Mouse (Mus musculus): Measurements from ENCODE around the gene Dhdh. TPM values are rescaled to one million over a fixed set of nuclear protein-coding genes. Genes with fewer than 3 reads are reported as not detected.

Gene Dhdh
- polyA plus RNA-seq, 1 experiment, result 2.4 TPM

DNA sequence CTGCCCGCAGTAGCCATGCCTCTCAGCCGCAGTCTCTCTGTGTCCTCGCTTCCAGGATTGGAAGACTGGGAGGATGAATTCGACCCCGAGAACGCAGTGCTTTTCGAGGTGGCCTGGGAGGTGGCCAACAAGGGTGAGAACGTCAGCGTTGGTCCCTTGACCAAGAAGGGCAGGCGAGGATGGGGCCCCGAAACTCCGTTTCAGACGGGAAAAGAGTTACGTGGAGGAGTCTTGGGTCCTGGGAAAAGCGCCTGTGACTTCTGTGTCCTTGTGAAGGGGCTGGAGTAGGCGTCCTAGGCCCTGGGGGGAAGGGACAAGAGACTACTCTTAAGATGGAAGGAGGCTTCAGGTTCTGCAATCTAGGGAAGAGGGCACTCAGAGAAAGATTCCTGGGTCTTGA, 53.6 kb downstream of the Dhdh start:
- H3K4me3 ChIP-seq (ENCODE audit: control insufficient read depth, insufficient read depth, low read length), result peak overlapping the region; percentile 53
- H3K36me3 ChIP-seq (ENCODE audit: control insufficient read depth, insufficient read depth, low read length), result no peaks in the 10 kb centered on the region
- no peaks in the 10 kb centered on the region for H3K27me3 ChIP-seq (ENCODE audit: control insufficient read depth, insufficient read depth, low read length)
- no peak overlapping the region for H3K27ac ChIP-seq (ENCODE audit: control insufficient read depth, insufficient read depth, low read length)
- WGBS, result 6% methylated on average over 16 of the region's 16 CpGs
- no peak for DNase-seq
- no peak for TF ChIP-seq CTCF (IDR thresholded peaks at IDR 0.05; ENCODE audit: borderline replicate concordance, control insufficient read depth, extremely low read depth, insufficient read depth, low read length, poor library complexity)
- TF ChIP-seq POLR2A (IDR thresholded peaks at IDR 0.05; ENCODE audit: control insufficient read depth, extremely low read depth, insufficient read depth, low read length, poor library complexity), result no peak
- H3K4me1 ChIP-seq (replicated peaks; ENCODE audit: control insufficient read depth, insufficient read depth, low read length), result peaks cover 22% of the 10 kb centered on the region

GRCm38 (mm10) chr7:45434203-45435015, 54.2 kb downstream of the Dhdh start, which contains the start of gene Gys1:
Gys1 (plus strand) TSS chr7:45434844.
- WGBS, result under 1% methylated on average over 45 of the region's 45 CpGs
- Histone ChIP-seq H3K27me3 (ENCODE audit: control insufficient read depth, insufficient read depth, low read length) (no peaks in the 10 kb centered on the region), H3K4me3 (ENCODE audit: control insufficient read depth, insufficient read depth, low read length) (peak within 1 kb of the TSS; percentile 74), H3K27ac (ENCODE audit: control insufficient read depth, insufficient read depth, low read length) (peak within 1 kb of the TSS; percentile 77; the same call in 1 of the 2 replicates), H3K4me1 (replicated peaks; ENCODE audit: control insufficient read depth, insufficient read depth, low read length) (peaks cover 22% of the 10 kb centered on the region), H3K36me3 (ENCODE audit: control insufficient read depth, insufficient read depth, low read length) (peaks cover under 1% of the 10 kb centered on the region; the same call in 1 of the 2 replicates)
- peak; percentile 100 for DNase-seq
- TF ChIP-seq CTCF (IDR thresholded peaks at IDR 0.05; ENCODE audit: borderline replicate concordance, control insufficient read depth, extremely low read depth, insufficient read depth, low read length, poor library complexity), result peak; percentile 97
- TF ChIP-seq POLR2A (IDR thresholded peaks at IDR 0.05; ENCODE audit: control insufficient read depth, extremely low read depth, insufficient read depth, low read length, poor library complexity), result peak; percentile 16

- peak overlapping the region; percentile 74 for H3K4me3 ChIP-seq (ENCODE audit: control insufficient read depth, insufficient read depth, low read length)
- TF ChIP-seq POLR2A (IDR thresholded peaks at IDR 0.05; ENCODE audit: control insufficient read depth, extremely low read depth, insufficient read depth, low read length, poor library complexity) (0 out of 2 replicates have a peak, but pooled peaks have one; percentile 10), CTCF (IDR thresholded peaks at IDR 0.05; ENCODE audit: borderline replicate concordance, control insufficient read depth, extremely low read depth, insufficient read depth, low read length, poor library complexity) (no peak)
- peaks cover 7% of the 10 kb centered on the region for H3K36me3 ChIP-seq (ENCODE audit: control insufficient read depth, insufficient read depth, low read length)
- no peak for DNase-seq
- H3K4me1 ChIP-seq (replicated peaks; ENCODE audit: control insufficient read depth, insufficient read depth, low read length), result peaks cover 22% of the 10 kb centered on the region
- no peaks in the 10 kb centered on the region for H3K27me3 ChIP-seq (ENCODE audit: control insufficient read depth, insufficient read depth, low read length)
- H3K27ac ChIP-seq (ENCODE audit: control insufficient read depth, insufficient read depth, low read length), result peak overlapping the region; percentile 38; the same call in 1 of the 2 replicates
- under 1% methylated on average over 7 of the region's 7 CpGs for WGBS
These were observed 54.8 kb downstream of the Dhdh start for GRCm38 (mm10) chr7:45433835-45434202.

DNA sequence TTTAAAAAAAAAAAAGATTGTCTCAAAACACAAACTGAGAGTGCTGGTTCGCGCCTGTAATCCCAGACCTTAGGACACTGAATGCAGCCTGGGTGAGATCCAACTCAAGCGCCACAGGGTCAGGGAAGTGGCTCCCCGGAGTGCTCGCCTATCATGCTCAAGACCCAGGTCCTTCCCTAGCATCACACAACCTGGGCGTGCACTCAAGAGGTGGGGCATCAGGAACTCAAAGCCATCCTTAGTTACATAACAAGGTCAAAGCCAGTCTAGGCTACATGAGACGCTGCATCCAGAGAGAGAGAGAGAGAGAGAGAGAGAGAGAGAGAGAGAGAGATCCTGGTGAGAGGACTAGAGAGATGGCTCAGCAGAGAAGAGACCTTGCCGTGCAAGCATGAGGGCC, 62.0 kb downstream of the Dhdh start:
- Histone ChIP-seq H3K4me1 (replicated peaks; ENCODE audit: control insufficient read depth, insufficient read depth, low read length) (no peaks in the 10 kb centered on the region), H3K4me3 (ENCODE audit: control insufficient read depth, insufficient read depth, low read length) (no peak overlapping the region), H3K27ac (ENCODE audit: control insufficient read depth, insufficient read depth, low read length) (no peak overlapping the region), H3K27me3 (ENCODE audit: control insufficient read depth, insufficient read depth, low read length) (no peaks in the 10 kb centered on the region), H3K36me3 (ENCODE audit: control insufficient read depth, insufficient read depth, low read length) (peaks cover 50% of the 10 kb centered on the region)
- DNase-seq, result no peak
- TF ChIP-seq CTCF (IDR thresholded peaks at IDR 0.05; ENCODE audit: borderline replicate concordance, control insufficient read depth, extremely low read depth, insufficient read depth, low read length, poor library complexity) (no peak), POLR2A (IDR thresholded peaks at IDR 0.05; ENCODE audit: control insufficient read depth, extremely low read depth, insufficient read depth, low read length, poor library complexity) (no peak)
- 94% methylated on average over 8 of the region's 8 CpGs for WGBS

DNA sequence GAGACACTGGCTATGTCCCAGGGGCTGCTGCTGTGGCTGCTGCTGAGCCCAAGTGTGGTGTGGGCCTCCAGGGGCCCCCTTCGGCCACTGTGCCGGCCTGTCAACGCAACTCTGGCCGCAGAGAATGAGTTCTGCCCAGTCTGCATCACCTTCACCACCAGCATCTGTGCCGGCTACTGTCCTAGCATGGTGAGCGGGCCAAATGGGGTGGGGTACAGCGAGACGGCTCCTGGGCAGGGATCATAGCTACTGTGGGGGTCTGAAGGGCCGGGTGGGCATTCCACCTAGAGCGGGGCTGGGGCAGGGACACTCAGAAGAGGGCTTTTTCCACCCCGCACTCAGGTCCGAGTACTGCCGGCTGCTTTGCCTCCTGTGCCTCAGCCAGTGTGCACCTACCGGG, 67.4 kb downstream of the Dhdh start:
- TF ChIP-seq CTCF (IDR thresholded peaks at IDR 0.05; ENCODE audit: borderline replicate concordance, control insufficient read depth, extremely low read depth, insufficient read depth, low read length, poor library complexity) (no peak), POLR2A (IDR thresholded peaks at IDR 0.05; ENCODE audit: control insufficient read depth, extremely low read depth, insufficient read depth, low read length, poor library complexity) (no peak)
- Histone ChIP-seq H3K4me3 (ENCODE audit: control insufficient read depth, insufficient read depth, low read length) (no peak overlapping the region), H3K27ac (ENCODE audit: control insufficient read depth, insufficient read depth, low read length) (no peak overlapping the region), H3K27me3 (ENCODE audit: control insufficient read depth, insufficient read depth, low read length) (peaks cover 5% of the 10 kb centered on the region; the same call in 1 of the 2 replicates), H3K4me1 (replicated peaks; ENCODE audit: control insufficient read depth, insufficient read depth, low read length) (no peaks in the 10 kb centered on the region), H3K36me3 (ENCODE audit: control insufficient read depth, insufficient read depth, low read length) (peaks cover 45% of the 10 kb centered on the region)
- over 99% methylated on average over 14 of the region's 14 CpGs for WGBS
- DNase-seq, result no peak

Other genes with a start within 250 kb of the Dhdh start
- 412 and 423 TPM in 2 replicates for gene Cd37, start 249.7 kb downstream of the Dhdh start, polyA plus RNA-seq (2012; rRNA removed)
- gene Slc6a16, start 247.7 kb downstream of the Dhdh start, polyA plus RNA-seq (2012; rRNA removed), result 0.30 and 0.37 TPM in 2 replicates
- 0.50 TPM in 1 of 2 replicates, not detected in the other for gene Slc6a21, start 211.3 kb downstream of the Dhdh start, polyA plus RNA-seq (2012; rRNA removed)
- gene Trpm4, start 155.0 kb downstream of the Dhdh start, polyA plus RNA-seq (2012; rRNA removed), result 12.1 and 12.9 TPM in 2 replicates
- 0.56 and 9.1 TPM in 2 replicates for gene Hrc, start 153.5 kb downstream of the Dhdh start, polyA plus RNA-seq (2012; rRNA removed)
- gene Ppfia3, start 121.8 kb downstream of the Dhdh start, polyA plus RNA-seq (2012; rRNA removed), result 0.65 and 0.89 TPM in 2 replicates
- gene Lin7b, start 118.2 kb downstream of the Dhdh start, polyA plus RNA-seq (2012; rRNA removed), result 0.65 and 1.0 TPM in 2 replicates
- gene Snrnp70, start 93.1 kb downstream of the Dhdh start, polyA plus RNA-seq (2012; rRNA removed), result 693 and 725 TPM in 2 replicates
- 0.68 and 1.1 TPM in 2 replicates for gene Kcna7, start 83.2 kb downstream of the Dhdh start, polyA plus RNA-seq (2012; rRNA removed)
- gene Ntf5, start 75.1 kb downstream of the Dhdh start, polyA plus RNA-seq (2012; rRNA removed), result 2.1 and 3.0 TPM in 2 replicates
- gene Lhb, start 68.0 kb downstream of the Dhdh start, polyA plus RNA-seq (2012; rRNA removed), result 0.80 and 0.96 TPM in 2 replicates
- gene Gys1, start 54.0 kb downstream of the Dhdh start, polyA plus RNA-seq (2012; rRNA removed), result 35.2 and 35.5 TPM in 2 replicates
- gene Ruvbl2, start 50.7 kb downstream of the Dhdh start, polyA plus RNA-seq (2012; rRNA removed), result 122 and 124 TPM in 2 replicates
- 2,491 and 2,656 TPM in 2 replicates for gene Ftl1, start 28.9 kb downstream of the Dhdh start, polyA plus RNA-seq (2012; rRNA removed)
- gene Bax, start 21.9 kb downstream of the Dhdh start, polyA plus RNA-seq (2012; rRNA removed), result 165 and 184 TPM in 2 replicates
- 2.5 and 3.0 TPM in 2 replicates for gene Tulp2, start 6.9 kb downstream of the Dhdh start, polyA plus RNA-seq (2012; rRNA removed)
- not detected in 2 replicates for gene Gm45808, start 2.0 kb downstream of the Dhdh start, polyA plus RNA-seq (2012; rRNA removed)
- gene Nucb1, start 21.6 kb upstream of the Dhdh start, polyA plus RNA-seq (2012; rRNA removed), result 204 and 216 TPM in 2 replicates
- gene Ppp1r15a, start 37.5 kb upstream of the Dhdh start, polyA plus RNA-seq (2012; rRNA removed), result 27.6 and 35.3 TPM in 2 replicates
- gene Plekha4, start 37.5 kb upstream of the Dhdh start, polyA plus RNA-seq (2012; rRNA removed), result 9.7 and 12.3 TPM in 2 replicates
- gene Hsd17b14, start 66.1 kb upstream of the Dhdh start, polyA plus RNA-seq (2012; rRNA removed), result 2.2 and 2.6 TPM in 2 replicates
- 140 and 173 TPM in 2 replicates for gene Bcat2, start 81.3 kb upstream of the Dhdh start, polyA plus RNA-seq (2012; rRNA removed)
- 18.9 and 19.2 TPM in 2 replicates for gene Fgf21, start 126.7 kb upstream of the Dhdh start, polyA plus RNA-seq (2012; rRNA removed)
- gene Fut1, start 128.5 kb upstream of the Dhdh start, polyA plus RNA-seq (2012; rRNA removed), result 4.7 and 5.9 TPM in 2 replicates
- gene Izumo1, start 133.0 kb upstream of the Dhdh start, polyA plus RNA-seq (2012; rRNA removed), result 0.45 and 0.75 TPM in 2 replicates
- gene Rasip1, start 138.7 kb upstream of the Dhdh start, polyA plus RNA-seq (2012; rRNA removed), result 6.3 and 8.6 TPM in 2 replicates
- 3.9 and 4.4 TPM in 2 replicates for gene Mamstr, start 151.2 kb upstream of the Dhdh start, polyA plus RNA-seq (2012; rRNA removed)
- gene Fut2, start 177.6 kb upstream of the Dhdh start, polyA plus RNA-seq (2012; rRNA removed), result 1.3 and 1.9 TPM in 2 replicates
- gene Ntn5, start 195.2 kb upstream of the Dhdh start, polyA plus RNA-seq (2012; rRNA removed), result 3.9 and 4.2 TPM in 2 replicates
- gene Sec1, start 205.6 kb upstream of the Dhdh start, polyA plus RNA-seq (2012; rRNA removed), result 1.6 and 1.9 TPM in 2 replicates
- gene Car11, start 211.0 kb upstream of the Dhdh start, polyA plus RNA-seq (2012; rRNA removed), result 2.2 and 2.7 TPM in 2 replicates
- gene Dbp, start 216.3 kb upstream of the Dhdh start, polyA plus RNA-seq (2012; rRNA removed), result 28.2 and 31.3 TPM in 2 replicates
- 2,384 and 2,707 TPM in 2 replicates for gene Rpl18, start 226.7 kb upstream of the Dhdh start, polyA plus RNA-seq (2012; rRNA removed)
- gene Sphk2, start 229.2 kb upstream of the Dhdh start, polyA plus RNA-seq (2012; rRNA removed), result 87.4 and 88.1 TPM in 2 replicates
- gene Fam83e, start 232.4 kb upstream of the Dhdh start, polyA plus RNA-seq (2012; rRNA removed), result 1.5 and 1.7 TPM in 2 replicates
- gene Spaca4, start 237.0 kb upstream of the Dhdh start, polyA plus RNA-seq (2012; rRNA removed), result not detected in 2 replicates

Measured in thymus, adult 2 months (tissue).